Mouse (Mus musculus): ENCODE measurements around the gene Hist4h4.

Gene Hist4h4

DNA sequence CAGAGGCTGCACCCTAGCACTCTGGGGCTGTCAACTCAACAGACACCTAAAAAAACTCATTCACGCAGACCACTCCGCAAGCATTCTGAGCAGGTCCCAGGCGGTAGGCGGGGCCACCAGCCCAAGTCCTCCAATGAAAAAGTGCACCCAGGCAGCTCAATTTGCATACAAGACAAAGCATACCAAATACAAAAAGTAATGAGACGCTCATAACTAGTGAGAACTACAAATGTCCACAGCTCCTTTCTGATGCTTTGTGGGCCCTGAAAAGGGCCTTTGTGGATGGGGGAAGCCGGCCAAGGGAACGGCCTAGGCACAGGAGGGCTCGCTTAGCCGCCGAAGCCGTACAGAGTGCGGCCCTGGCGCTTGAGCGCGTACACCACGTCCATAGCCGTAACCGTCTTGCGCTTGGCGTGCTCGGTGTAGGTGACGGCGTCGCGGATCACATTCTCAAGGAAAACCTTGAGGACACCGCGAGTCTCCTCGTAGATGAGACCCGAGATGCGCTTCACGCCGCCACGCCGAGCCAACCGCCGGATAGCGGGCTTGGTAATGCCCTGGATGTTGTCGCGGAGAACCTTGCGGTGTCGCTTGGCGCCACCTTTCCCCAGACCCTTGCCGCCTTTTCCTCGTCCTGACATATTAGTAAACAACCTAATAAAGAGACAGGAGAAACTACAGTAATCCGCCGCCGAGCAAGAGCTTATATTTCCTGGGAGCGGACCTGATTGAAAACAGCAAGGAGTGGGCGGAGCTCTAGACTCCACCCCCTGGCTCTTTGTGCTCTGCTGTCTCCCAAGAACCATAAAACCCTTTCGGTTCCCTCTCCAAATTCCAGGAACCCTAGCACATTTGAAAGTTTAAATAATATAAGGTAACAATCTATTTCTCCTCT is at the start of gene Hist4h4:
Hist4h4 (minus strand) TSS at position 677 of the 895 bp plus-strand sequence.
- DNase-seq (ENCODE audit: low spot score) = peak; percentile 88

DNA sequence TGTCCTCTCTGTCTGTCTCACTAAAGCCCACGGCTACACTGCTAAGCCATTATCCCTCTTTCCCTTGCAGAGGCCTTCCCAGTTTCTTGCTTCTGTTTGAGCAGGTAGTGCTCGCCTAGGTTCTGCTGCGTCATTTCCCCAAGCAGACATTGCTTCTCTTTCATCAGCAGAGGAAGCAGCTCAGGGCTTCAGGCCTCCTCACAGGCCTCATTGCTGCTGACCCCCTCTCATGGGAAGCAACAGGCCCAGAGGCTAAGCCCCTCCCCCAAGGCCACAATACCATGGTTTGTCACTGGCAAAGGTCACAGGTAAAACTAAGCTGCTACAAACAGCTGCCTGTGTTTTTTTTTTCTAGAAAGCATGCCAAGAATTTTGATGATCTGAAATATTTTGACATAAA is 48.5 kb upstream of the Hist4h4 start:
- DNase-seq (ENCODE audit: low spot score) = no peak

DNA sequence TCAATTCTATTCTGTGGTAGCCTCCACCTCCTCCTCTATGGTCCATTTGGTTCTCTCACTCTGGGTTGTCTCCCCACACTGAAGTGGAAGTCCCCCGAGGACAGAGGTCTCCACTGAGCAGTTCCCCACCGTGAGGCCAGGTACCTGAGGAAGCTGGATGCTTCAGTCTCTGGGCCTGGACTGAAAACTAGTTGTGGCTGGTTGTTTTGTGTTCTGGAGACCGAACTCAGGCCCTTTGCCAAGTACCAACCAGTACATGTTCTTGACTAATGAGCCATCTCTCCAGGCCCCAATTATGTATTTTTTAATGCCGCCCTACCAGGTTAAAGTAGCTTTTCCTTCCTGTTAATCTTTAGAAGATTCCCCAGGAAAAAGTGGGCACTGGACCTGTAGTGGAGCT is 48.1 kb upstream of the Hist4h4 start:
- DNase-seq (ENCODE audit: low spot score) = no peak

GRCm38 (mm10) chr6:136850267-136850666 is 46.1 kb upstream of the Hist4h4 start:
- no peak for DNase-seq (ENCODE audit: low spot score)

DNA sequence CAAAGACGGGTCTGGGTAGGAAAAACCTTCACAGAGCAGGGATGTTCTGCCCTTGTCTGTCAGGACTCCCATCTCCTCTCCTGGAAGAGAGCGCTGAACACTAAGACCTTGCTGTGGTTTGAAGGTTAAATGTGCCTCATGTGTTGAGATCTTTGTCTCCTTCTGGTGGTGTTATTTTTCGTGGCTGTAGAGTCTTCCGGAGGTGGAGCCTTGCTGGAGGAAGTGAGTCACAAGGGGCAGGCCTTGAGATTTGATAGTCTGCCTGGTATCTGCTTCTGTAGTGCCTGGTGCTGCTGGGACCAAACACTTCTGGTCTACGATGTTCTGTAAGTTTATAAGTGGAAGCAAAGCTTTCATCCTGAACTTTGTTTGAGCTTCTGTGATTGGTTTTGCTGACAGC is 44.8 kb upstream of the Hist4h4 start:
- peak; percentile 23 for DNase-seq (ENCODE audit: low spot score)

- no peak for DNase-seq (ENCODE audit: low spot score)
These were observed 44.2 kb upstream of the Hist4h4 start for GRCm38 (mm10) chr6:136848399-136848798.

DNA sequence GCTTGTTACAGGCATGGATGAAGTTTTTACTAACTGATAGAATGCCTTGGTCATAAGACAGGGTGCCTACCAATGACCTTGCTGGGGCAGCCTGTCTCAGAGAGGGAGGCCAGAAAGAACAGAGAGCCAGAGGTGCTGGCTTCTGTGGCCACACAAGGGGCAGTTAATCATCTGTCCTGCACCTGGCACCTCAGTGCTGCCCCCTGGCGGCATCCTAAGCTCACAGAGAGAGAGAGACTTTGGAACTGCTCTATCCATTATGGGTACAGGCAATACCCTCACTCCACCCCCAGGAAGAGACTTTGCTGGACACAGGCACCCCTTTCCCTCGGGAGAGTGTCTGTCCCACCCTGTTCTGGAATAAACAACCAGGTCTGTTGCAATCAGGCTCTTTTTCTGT is 43.6 kb upstream of the Hist4h4 start:
- DNase-seq (ENCODE audit: low spot score) = peak; percentile 59

DNA sequence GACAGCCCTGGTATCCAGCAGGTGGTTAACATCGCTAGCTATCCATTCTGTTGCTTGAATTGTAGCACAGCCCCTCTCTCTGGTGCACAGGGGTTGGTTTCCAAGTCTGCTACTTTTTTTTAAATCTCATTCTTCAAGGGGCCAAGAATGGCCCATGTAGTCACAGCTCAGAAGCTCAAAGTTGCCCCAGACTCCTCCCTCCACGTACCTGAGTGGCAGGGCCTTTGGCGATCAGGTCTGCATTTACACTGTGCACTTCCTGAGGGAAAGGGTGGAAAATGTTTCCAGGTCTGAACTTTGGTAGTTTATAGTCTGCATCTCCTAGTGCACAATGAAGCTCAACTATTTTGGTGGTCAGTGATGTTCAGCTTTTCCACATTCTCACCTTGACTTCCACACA is 43.1 kb upstream of the Hist4h4 start:
- DNase-seq (ENCODE audit: low spot score) = no peak

- DNase-seq (ENCODE audit: low spot score) = no peak
These were observed 41.7 kb upstream of the Hist4h4 start for GRCm38 (mm10) chr6:136845706-136846480.

DNA sequence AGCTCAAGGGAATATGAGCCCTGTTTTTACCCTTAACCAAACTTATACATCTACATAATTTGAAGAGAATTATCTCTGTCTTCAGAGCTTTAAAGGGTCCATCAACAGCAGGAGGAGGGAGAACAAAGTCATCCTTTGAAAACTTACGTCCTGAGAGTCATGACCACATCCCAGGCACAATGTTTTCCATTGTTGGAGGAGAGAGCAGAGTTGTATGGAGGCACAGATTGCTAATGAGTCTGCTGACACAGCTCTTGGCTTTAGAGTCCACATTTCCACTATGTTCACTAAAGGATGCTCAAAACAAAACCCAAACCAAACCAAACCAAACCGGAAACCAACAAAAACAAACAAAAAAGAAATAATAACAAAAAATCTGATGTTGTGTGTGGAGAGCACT is 40.7 kb upstream of the Hist4h4 start:
- DNase-seq (ENCODE audit: low spot score) = no peak

DNA sequence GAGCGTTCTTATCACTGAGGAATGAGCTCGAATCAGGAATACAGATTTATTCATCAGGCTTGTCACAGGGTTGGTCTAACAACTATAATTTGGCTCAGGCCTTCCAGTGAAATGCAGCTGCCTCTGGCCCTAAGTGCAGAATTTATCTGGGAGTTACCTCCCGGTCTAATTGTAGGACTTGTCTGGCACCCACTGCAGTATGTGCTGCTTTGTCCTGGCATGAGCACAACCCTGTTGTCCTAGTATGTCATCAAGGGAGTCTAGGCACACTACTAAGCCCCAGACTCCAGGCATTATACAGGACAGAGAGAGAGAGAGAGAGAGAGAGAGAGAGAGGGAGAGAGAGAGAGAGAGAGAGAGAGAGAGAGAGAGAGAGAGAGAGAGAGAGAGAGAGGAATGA is 33.1 kb upstream of the Hist4h4 start:
- no peak for DNase-seq (ENCODE audit: low spot score)

DNA sequence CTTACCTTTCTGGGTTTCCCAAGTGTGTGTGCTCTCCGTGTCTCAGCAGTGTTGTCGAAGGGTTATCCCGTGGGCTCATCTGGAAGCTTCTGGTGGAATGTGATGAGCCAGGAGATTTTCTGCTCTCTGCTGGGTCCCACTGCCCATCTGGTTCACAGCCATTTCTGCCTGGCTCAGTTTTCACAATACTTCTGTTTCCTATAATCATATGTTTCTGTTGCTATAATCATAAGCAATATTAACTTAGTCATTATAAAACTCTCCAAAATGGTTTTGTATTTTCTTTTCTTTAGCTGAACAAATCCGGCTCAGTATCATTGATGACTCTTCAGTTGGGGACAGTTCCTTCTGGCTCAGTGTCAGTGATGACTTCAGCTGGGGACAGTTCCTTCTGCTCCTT is 31.1 kb upstream of the Hist4h4 start, which contains the start of gene Smco3:
Smco3 (minus strand) TSS at position 101 of the 400 bp plus-strand sequence.
- DNase-seq (ENCODE audit: low spot score) = no peak

- DNase-seq (ENCODE audit: low spot score) = peak; percentile 46
These were observed 27.5 kb upstream of the Hist4h4 start for GRCm38 (mm10) chr6:136831712-136832111.

GRCm38 (mm10) chr6:136828681-136829080 is 24.5 kb upstream of the Hist4h4 start:
- no peak for DNase-seq (ENCODE audit: low spot score)

DNA sequence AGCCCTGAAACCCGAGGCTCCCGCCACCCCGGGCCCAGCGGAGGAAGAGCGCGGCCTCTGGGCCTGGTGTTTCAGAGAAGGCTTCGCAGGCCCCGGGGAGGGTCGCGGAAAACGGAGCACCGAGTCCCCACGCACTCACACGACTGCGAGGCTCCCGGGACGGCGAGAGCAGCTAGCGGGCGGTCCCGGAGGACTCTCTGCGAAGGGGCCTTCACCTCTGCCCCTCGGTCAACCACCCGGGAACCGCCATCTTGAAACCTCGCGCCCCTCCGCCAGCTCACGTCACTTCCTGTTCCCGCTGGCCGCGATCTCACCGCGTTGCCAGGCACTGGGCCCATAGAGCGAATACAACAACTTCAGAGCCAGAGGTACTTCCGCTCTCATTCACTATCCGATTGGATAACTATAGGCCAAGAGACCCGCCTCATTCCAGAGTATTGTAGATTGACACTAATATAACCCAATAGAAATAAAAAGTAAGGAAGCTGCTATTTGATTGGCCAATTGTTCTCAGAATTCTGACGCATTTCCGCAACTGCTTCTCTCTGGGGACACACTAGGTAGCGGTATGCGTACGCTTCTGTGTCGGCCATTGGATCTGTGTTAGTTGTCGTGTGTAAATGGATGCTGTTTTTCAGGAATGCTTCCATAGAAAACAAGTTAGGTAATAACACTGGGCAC is 23.8 kb upstream of the Hist4h4 start, which contains the start of gene Wbp11:
Wbp11 (minus strand) TSS at position 353 of the 681 bp plus-strand sequence.
- peak; percentile 97 for DNase-seq (ENCODE audit: low spot score)

DNA sequence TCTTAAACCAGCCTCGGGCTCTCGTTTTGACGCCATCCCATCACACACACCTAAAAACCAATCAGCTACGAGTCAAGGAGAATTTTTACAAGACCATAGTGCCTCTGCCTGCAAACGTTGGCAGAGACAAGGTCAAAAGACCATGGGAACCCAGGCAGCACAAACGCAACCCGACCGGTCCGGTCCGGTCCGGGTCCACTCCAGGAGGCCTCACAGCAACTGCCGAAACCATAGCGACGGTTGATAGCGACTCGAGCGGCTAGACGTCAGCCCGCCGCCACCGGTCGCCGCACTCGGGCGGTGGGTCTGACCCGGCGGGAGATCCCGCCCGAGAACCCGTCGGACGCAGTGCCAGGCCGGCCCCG is 23.3 kb upstream of the Hist4h4 start, which contains the start of gene BC049715:
BC049715 (plus strand) TSS at position 111 of the 365 bp plus-strand sequence.
- no peak for DNase-seq (ENCODE audit: low spot score)

DNA sequence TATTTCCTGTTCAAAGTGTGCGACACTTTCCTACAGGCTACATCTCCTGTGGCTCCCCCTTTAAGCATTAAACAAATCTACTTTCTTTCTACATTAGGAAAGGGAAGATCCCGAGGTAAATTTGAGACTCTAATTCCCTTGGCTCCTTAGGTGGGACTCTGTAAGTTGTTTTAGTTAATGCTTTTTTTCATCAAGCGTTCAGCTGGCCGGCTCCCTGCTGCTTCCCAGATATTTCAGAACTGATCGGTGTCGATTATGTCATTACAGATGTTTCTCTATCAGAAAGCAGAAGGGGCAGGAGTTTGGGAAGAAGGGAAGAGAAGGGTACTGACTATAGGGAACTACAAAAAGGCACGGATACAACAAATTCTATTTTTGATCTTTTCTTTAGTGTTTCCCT is 22.9 kb upstream of the Hist4h4 start:
- no peak for DNase-seq (ENCODE audit: low spot score)

DNA sequence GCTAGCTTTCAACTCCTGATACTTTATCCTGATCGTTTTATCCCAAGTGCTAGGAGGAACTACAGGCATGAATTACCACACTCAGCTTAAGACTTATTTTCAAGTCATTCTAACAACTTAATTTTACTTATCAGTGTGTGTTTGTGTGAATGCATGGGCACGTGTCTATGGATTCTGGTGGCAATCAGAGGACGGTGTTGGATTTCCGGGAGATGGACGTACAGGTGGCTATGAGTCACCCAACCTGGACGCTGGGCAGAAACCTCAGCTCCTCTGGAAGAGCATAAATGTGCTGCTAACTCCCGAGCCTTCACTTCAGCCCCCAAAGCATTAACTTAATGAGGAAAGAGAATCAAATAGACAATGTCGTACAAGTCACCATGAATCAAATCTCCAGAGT is 20.8 kb upstream of the Hist4h4 start:
- no peak for DNase-seq (ENCODE audit: low spot score)

DNA sequence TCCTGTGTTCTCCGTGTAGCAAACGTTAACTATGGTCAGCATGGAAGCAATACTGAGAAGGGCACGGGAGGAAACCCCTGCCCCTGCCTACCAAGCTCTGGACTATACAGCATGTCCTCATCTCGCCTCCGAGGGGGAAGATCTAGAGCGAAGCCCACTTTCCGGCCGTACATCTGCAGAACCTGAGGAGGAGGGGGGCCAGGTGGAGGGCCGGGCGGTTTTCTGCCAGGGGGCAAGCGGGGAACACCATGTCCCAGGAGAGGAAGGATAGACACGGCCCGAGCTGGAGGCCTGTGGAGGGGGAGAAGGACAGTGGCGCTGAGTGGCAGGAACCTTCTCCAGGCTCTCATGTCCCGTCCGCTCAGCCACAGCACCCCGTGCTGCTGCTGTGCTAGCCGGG is 16.9 kb upstream of the Hist4h4 start:
- DNase-seq (ENCODE audit: low spot score) = no peak

DNA sequence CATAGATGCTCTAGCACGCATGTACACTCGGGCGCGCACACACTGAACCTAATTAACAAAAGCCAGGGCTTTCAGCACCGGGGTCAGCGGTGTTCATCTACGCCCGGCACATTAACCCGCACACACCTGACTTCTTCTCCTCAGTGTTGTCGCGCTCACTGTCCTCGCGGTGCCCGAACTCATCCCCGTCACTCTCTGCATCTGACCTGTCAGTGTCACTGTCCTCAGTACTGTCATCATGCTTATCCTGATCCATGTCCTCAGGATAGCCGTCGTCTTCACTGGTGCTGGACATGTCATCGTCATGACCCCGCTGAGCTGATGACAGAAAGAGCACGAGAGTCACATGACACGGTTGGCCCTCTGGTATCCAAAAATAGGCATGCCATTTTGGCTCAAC is 16.2 kb upstream of the Hist4h4 start:
- no peak for DNase-seq (ENCODE audit: low spot score)

DNA sequence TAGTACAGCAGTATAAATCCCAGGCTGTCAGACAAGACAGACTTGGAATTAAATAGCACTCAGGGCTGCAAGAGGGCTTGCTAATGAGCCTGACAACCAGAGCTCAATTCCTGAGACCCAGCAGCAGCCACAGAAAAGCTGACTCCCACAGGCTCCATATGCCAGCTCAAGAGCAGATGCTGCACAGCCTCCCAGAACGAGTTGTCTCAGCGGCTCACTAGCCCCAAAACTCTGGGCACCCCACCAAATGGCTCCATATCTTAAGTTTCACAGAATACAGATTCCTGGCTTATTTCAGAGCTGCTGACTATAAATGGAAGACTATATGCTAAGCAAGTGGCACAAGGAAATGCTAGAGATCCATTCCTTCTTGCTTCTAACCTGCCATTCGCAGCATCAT is 13.3 kb upstream of the Hist4h4 start:
- no peak for DNase-seq (ENCODE audit: low spot score)

GRCm38 (mm10) chr6:136816826-136817225 is 12.6 kb upstream of the Hist4h4 start:
- DNase-seq (ENCODE audit: low spot score) = no peak

All from T-cell, adult 2 months (primary cell).